Mouse (Mus musculus): Measurements from ENCODE around the gene Lamc2. TPM values are rescaled to one million over a fixed set of nuclear protein-coding genes. Genes with fewer than 3 reads are reported as not detected.
A peak's percentile ranks its signal among the peaks of the same experiment; 100 is the strongest.

The Lamc2 gene
- polyA plus RNA-seq, 1 experiment from 2014 or later = 62.9 TPM

GRCm38 (mm10) chr1:153128780-153129179, 57.5 kb downstream of the Lamc2 start:
- no peaks in the 10 kb centered on the region for H3K9me3 ChIP-seq (ENCODE audit: low read length)
- 77% methylated on average over 8 of the region's 8 CpGs for WGBS
- H3K4me3 ChIP-seq (ENCODE audit: low read depth, low read length) = no peak overlapping the region
- DNase-seq (ENCODE audit: low spot score) (no peak), ATAC-seq (no peak)
- no peak overlapping the region for H3K9ac ChIP-seq (replicated peaks; ENCODE audit: low read depth)
- no peak overlapping the region for H3K4me2 ChIP-seq (replicated peaks; ENCODE audit: low read depth, low read length)
- no peaks in the 10 kb centered on the region for H3K27me3 ChIP-seq (replicated peaks; ENCODE audit: insufficient read depth, low read length)
- TF ChIP-seq EP300 (IDR thresholded peaks at IDR 0.05) = no peak
- TF ChIP-seq CTCF (IDR thresholded peaks at IDR 0.05) = no peak
- H3K4me1 ChIP-seq (ENCODE audit: insufficient read depth, low read depth, low read length) = peaks cover 32% of the 10 kb centered on the region
- H3K36me3 ChIP-seq (ENCODE audit: insufficient read depth, low read length) = no peaks in the 10 kb centered on the region
- H3K27ac ChIP-seq (ENCODE audit: low read length) = peak overlapping the region; percentile 43

- no peak overlapping the region for H3K9ac ChIP-seq (replicated peaks; ENCODE audit: low read depth)
- no peaks in the 10 kb centered on the region for H3K36me3 ChIP-seq (ENCODE audit: insufficient read depth, low read length)
- no peaks in the 10 kb centered on the region for H3K9me3 ChIP-seq (ENCODE audit: low read length)
- no peak overlapping the region for H3K4me3 ChIP-seq (ENCODE audit: low read depth, low read length)
- 35% methylated on average over 4 of the region's 4 CpGs for WGBS
- H3K27ac ChIP-seq (ENCODE audit: low read length) = peak overlapping the region; percentile 54
- H3K27me3 ChIP-seq (replicated peaks; ENCODE audit: insufficient read depth, low read length) = no peaks in the 10 kb centered on the region
- peaks cover 32% of the 10 kb centered on the region for H3K4me1 ChIP-seq (ENCODE audit: insufficient read depth, low read depth, low read length)
- H3K4me2 ChIP-seq (replicated peaks; ENCODE audit: low read depth, low read length) = no peak overlapping the region
- no peak; the same call in 1 of the 2 replicates for ATAC-seq
- peak; percentile 75 for DNase-seq (ENCODE audit: low spot score)
- TF ChIP-seq EP300 (IDR thresholded peaks at IDR 0.05) = peak; percentile 64
- no peak for TF ChIP-seq CTCF (IDR thresholded peaks at IDR 0.05)
Measured at GRCm38 (mm10) chr1:153127622-153128021, 58.6 kb downstream of the Lamc2 start.

GRCm38 (mm10) chr1:153126491-153127381, 59.5 kb downstream of the Lamc2 start:
- TF ChIP-seq EP300 (IDR thresholded peaks at IDR 0.05) (peak; percentile 92), CTCF (IDR thresholded peaks at IDR 0.05) (no peak)
- Histone ChIP-seq H3K4me1 (ENCODE audit: insufficient read depth, low read depth, low read length) (peaks cover 32% of the 10 kb centered on the region), H3K4me3 (ENCODE audit: low read depth, low read length) (no peak overlapping the region), H3K4me2 (replicated peaks; ENCODE audit: low read depth, low read length) (no peak overlapping the region), H3K36me3 (ENCODE audit: insufficient read depth, low read length) (no peaks in the 10 kb centered on the region), H3K27ac (ENCODE audit: low read length) (peak overlapping the region; percentile 54), H3K9me3 (ENCODE audit: low read length) (no peaks in the 10 kb centered on the region), H3K9ac (replicated peaks; ENCODE audit: low read depth) (no peak overlapping the region), H3K27me3 (replicated peaks; ENCODE audit: insufficient read depth, low read length) (no peaks in the 10 kb centered on the region)
- WGBS = 68% methylated on average over 15 of the region's 15 CpGs
- DNase-seq (ENCODE audit: low spot score) (peak; percentile 77), ATAC-seq (peak; percentile 43)

GRCm38 (mm10) chr1:153125287-153126275, 60.7 kb downstream of the Lamc2 start:
- H3K4me1 ChIP-seq (ENCODE audit: insufficient read depth, low read depth, low read length) = peaks cover 32% of the 10 kb centered on the region
- H3K36me3 ChIP-seq (ENCODE audit: insufficient read depth, low read length) = no peaks in the 10 kb centered on the region
- peak overlapping the region; percentile 54 for H3K27ac ChIP-seq (ENCODE audit: low read length)
- no peaks in the 10 kb centered on the region for H3K9me3 ChIP-seq (ENCODE audit: low read length)
- H3K9ac ChIP-seq (replicated peaks; ENCODE audit: low read depth) = no peak overlapping the region
- no peak overlapping the region for H3K4me2 ChIP-seq (replicated peaks; ENCODE audit: low read depth, low read length)
- no peak overlapping the region for H3K4me3 ChIP-seq (ENCODE audit: low read depth, low read length)
- WGBS = 72% methylated on average over 8 of the region's 8 CpGs
- no peak for ATAC-seq
- DNase-seq (ENCODE audit: low spot score) = no peak
- H3K27me3 ChIP-seq (replicated peaks; ENCODE audit: insufficient read depth, low read length) = no peaks in the 10 kb centered on the region
- TF ChIP-seq CTCF (IDR thresholded peaks at IDR 0.05) (no peak), EP300 (IDR thresholded peaks at IDR 0.05) (no peak)

GRCm38 (mm10) chr1:153124502-153124901, 61.7 kb downstream of the Lamc2 start:
- Histone ChIP-seq H3K4me3 (ENCODE audit: low read depth, low read length) (no peak overlapping the region), H3K9me3 (ENCODE audit: low read length) (no peaks in the 10 kb centered on the region), H3K27ac (ENCODE audit: low read length) (no peak overlapping the region; the same call in 1 of the 2 replicates), H3K27me3 (replicated peaks; ENCODE audit: insufficient read depth, low read length) (no peaks in the 10 kb centered on the region), H3K4me1 (ENCODE audit: insufficient read depth, low read depth, low read length) (peaks cover 29% of the 10 kb centered on the region), H3K4me2 (replicated peaks; ENCODE audit: low read depth, low read length) (no peak overlapping the region), H3K36me3 (ENCODE audit: insufficient read depth, low read length) (no peaks in the 10 kb centered on the region), H3K9ac (replicated peaks; ENCODE audit: low read depth) (no peak overlapping the region)
- WGBS = 70% methylated on average over 5 of the region's 5 CpGs
- no peak for TF ChIP-seq EP300 (IDR thresholded peaks at IDR 0.05)
- no peak for TF ChIP-seq CTCF (IDR thresholded peaks at IDR 0.05)
- ATAC-seq (no peak), DNase-seq (ENCODE audit: low spot score) (no peak)

- H3K9me3 ChIP-seq (ENCODE audit: low read length) = no peaks in the 10 kb centered on the region
- H3K27me3 ChIP-seq (replicated peaks; ENCODE audit: insufficient read depth, low read length) = no peaks in the 10 kb centered on the region
- ATAC-seq (peak; percentile 80), DNase-seq (ENCODE audit: low spot score) (peak; percentile 94)
- WGBS = 41% methylated on average over 4 of the region's 4 CpGs
- peaks cover 17% of the 10 kb centered on the region for H3K4me1 ChIP-seq (ENCODE audit: insufficient read depth, low read depth, low read length)
- H3K4me3 ChIP-seq (ENCODE audit: low read depth, low read length) = no peak overlapping the region
- no peak overlapping the region for H3K4me2 ChIP-seq (replicated peaks; ENCODE audit: low read depth, low read length)
- TF ChIP-seq EP300 (IDR thresholded peaks at IDR 0.05) (peak; percentile 98), CTCF (IDR thresholded peaks at IDR 0.05) (no peak)
- no peaks in the 10 kb centered on the region for H3K36me3 ChIP-seq (ENCODE audit: insufficient read depth, low read length)
- H3K9ac ChIP-seq (replicated peaks; ENCODE audit: low read depth) = no peak overlapping the region
- H3K27ac ChIP-seq (ENCODE audit: low read length) = peak overlapping the region; percentile 77; the same call in 1 of the 2 replicates
Measured at GRCm38 (mm10) chr1:153122764-153123163, 63.5 kb downstream of the Lamc2 start.
